Mouse (Mus musculus) urinary bladder, adult 18-20 months (tissue): ENCODE results near the gene Gm12887.

Source experiments
- DNase-seq, 2 experiments: peaks; one replicate each; pipeline ENCODE4 v3.0.0; 2022; ENCODE audit warnings: low spot score in 2 of 2, mixed read lengths in 2 of 2

Gm12887 gene

GRCm38 (mm10) chr4:121622003-121622402 is at the start of gene Gm12887:
Gene Gm12887, minus strand, starts transcription at chr4:121622103.
- DNase-seq, result no peak

GRCm38 (mm10) chr4:121657040-121657439 is 35.1 kb upstream of the Gm12887 start:
- no peak for DNase-seq
